Comparison of ENCODE assay signal across 17 mouse cellular contexts in genomic region chr9:56462606-56463005, GRCm38 (mm10). TPM values are rescaled to one million over a fixed set of nuclear protein-coding genes. Genes with fewer than 3 reads are reported as not detected.
A peak's percentile ranks its signal among the peaks of the same experiment; 100 is the strongest.
DNase-seq lines count a peak whose midpoint lies in the region; ATAC-seq and TF ChIP-seq lines count a peak whose summit lies in the region.
"Had no signal": no experiment of that assay in that cellular context is flagged by ENCODE, and none has a peak within 500 bp of the region (broad histone marks: within the 10 kb centered on the region; RNA-seq: fewer than 3 reads in every experiment).

No protein-coding gene starts in this region.

- peak; percentile 38 for DNase-seq in cerebellum, adult 11-12 months
- no peak for DNase-seq in cerebellum, postnatal 4 days (ENCODE audit: low spot score in 2 of 2)
- no peak for DNase-seq in lung, adult 2 months
- no peak for DNase-seq in B cell, adult 2 months
- DNase-seq: layer of hippocampus, adult 9-11 months; right cerebral cortex, postnatal 4 days; thymus, postnatal 36 days had no signal

- no peak for ATAC-seq in intestine, embryonic 16.5 days
- no peak for ATAC-seq in intestine, embryonic 15.5 days
- ATAC-seq in lung, embryonic 16.5 days (ENCODE audit: low read depth): no peak
- ATAC-seq: hindbrain, postnatal 0 days had no signal

- H3K36me3 ChIP-seq in intestine, embryonic 16.5 days (ENCODE audit: control insufficient read depth, insufficient read depth, low read length): no peaks in the 10 kb centered on the region
- no peaks in the 10 kb centered on the region for H3K36me3 ChIP-seq in intestine, embryonic 15.5 days
- H3K36me3 ChIP-seq in lung, embryonic 16.5 days (ENCODE audit: control insufficient read depth, insufficient read depth, low read length): no peaks in the 10 kb centered on the region

- H3K4me3 ChIP-seq in intestine, embryonic 16.5 days (ENCODE audit: low read length): no peak overlapping the region
- no peak overlapping the region for H3K4me3 ChIP-seq in intestine, embryonic 15.5 days (replicated peaks)
- no peak overlapping the region for H3K4me3 ChIP-seq in lung, embryonic 16.5 days (ENCODE audit: low read length)
- H3K4me3 ChIP-seq in lung, adult 2 months (replicated peaks; ENCODE audit: extremely low read depth, low read depth, low read length): no peak overlapping the region
- no peak overlapping the region for H3K4me3 ChIP-seq in embryonic fibroblast, embryonic 13.5 days (ENCODE audit: insufficient read depth, low read length)
- H3K4me3 ChIP-seq: forebrain, embryonic 10.5 days; heart, embryonic 12.5 days; liver, embryonic 15.5 days; stomach, embryonic 15.5 days had no signal

- TF ChIP-seq POLR2A in lung, adult 2 months (IDR thresholded peaks at IDR 0.05; ENCODE audit: borderline replicate concordance, extremely low read depth, low read depth, low read length): no peak
- no peak for TF ChIP-seq POLR2A in embryonic fibroblast, embryonic 13.5 days (IDR thresholded peaks at IDR 0.05; ENCODE audit: low read depth, low read length)

- 88% methylated on average over 1 of the region's 1 CpGs for WGBS in intestine, embryonic 16.5 days
- WGBS in intestine, embryonic 15.5 days: 86% methylated on average over 1 of the region's 1 CpGs
- WGBS in lung, embryonic 16.5 days: 61% methylated on average over 1 of the region's 1 CpGs
- 58% methylated on average over 1 of the region's 1 CpGs for WGBS in lung, adult 2 months

- H3K4me2 ChIP-seq in intestine, embryonic 16.5 days (ENCODE audit: low read depth, low read length): no peak overlapping the region
- no peak overlapping the region for H3K4me2 ChIP-seq in intestine, embryonic 15.5 days (replicated peaks)
- H3K4me2 ChIP-seq in lung, embryonic 16.5 days (ENCODE audit: low read depth, low read length): no peak overlapping the region
- H3K4me2 ChIP-seq: heart, embryonic 12.5 days; liver, embryonic 15.5 days; midbrain, embryonic 11.5 days; stomach, embryonic 15.5 days had no signal

- 0 out of 2 replicates have a peak overlapping the region, but pooled peaks have one; percentile 36 for H3K27ac ChIP-seq in intestine, embryonic 16.5 days (ENCODE audit: low read length)
- H3K27ac ChIP-seq in intestine, embryonic 15.5 days: no peak overlapping the region
- peak overlapping the region; percentile 89 for H3K27ac ChIP-seq in lung, embryonic 16.5 days (ENCODE audit: low read length)
- peak overlapping the region; percentile 98 for H3K27ac ChIP-seq in embryonic fibroblast, embryonic 13.5 days (ENCODE audit: insufficient read depth, low read length)
- H3K27ac ChIP-seq: forebrain, embryonic 10.5 days; hindbrain, postnatal 0 days; liver, embryonic 15.5 days had no signal

- peaks cover 9% of the 10 kb centered on the region for H3K4me1 ChIP-seq in intestine, embryonic 16.5 days (ENCODE audit: control insufficient read depth, insufficient read depth, low read length)
- H3K4me1 ChIP-seq in intestine, embryonic 15.5 days (replicated peaks): peaks cover 11% of the 10 kb centered on the region
- peaks cover 41% of the 10 kb centered on the region for H3K4me1 ChIP-seq in lung, embryonic 16.5 days (replicated peaks; ENCODE audit: control insufficient read depth, insufficient read depth, low read length)
- peaks cover 32% of the 10 kb centered on the region for H3K4me1 ChIP-seq in lung, adult 2 months (ENCODE audit: control insufficient read depth, insufficient read depth, low read length)
- peaks cover 22% of the 10 kb centered on the region for H3K4me1 ChIP-seq in embryonic fibroblast, embryonic 13.5 days (ENCODE audit: control insufficient read depth, insufficient read depth, low read length)

- H3K27me3 ChIP-seq in intestine, embryonic 16.5 days (replicated peaks; ENCODE audit: control insufficient read depth, insufficient read depth, low read length): no peaks in the 10 kb centered on the region
- no peaks in the 10 kb centered on the region for H3K27me3 ChIP-seq in intestine, embryonic 15.5 days (replicated peaks)
- H3K27me3 ChIP-seq in lung, embryonic 16.5 days (ENCODE audit: control insufficient read depth, insufficient read depth, low read depth, low read length): no peaks in the 10 kb centered on the region
- H3K27me3 ChIP-seq: heart, embryonic 12.5 days; liver, embryonic 15.5 days; stomach, embryonic 15.5 days had no signal

- H3K9me3 ChIP-seq in intestine, embryonic 16.5 days (ENCODE audit: control insufficient read depth, low read length): no peaks in the 10 kb centered on the region
- no peaks in the 10 kb centered on the region for H3K9me3 ChIP-seq in intestine, embryonic 15.5 days
- H3K9me3 ChIP-seq in lung, embryonic 16.5 days (ENCODE audit: control insufficient read depth, low read length): no peaks in the 10 kb centered on the region
- H3K9me3 ChIP-seq: forebrain, embryonic 10.5 days; heart, embryonic 12.5 days; liver, embryonic 15.5 days; stomach, embryonic 15.5 days had no signal

- no peak overlapping the region for H3K9ac ChIP-seq in intestine, embryonic 16.5 days (ENCODE audit: low read depth, low read length)
- H3K9ac ChIP-seq in intestine, embryonic 15.5 days: no peak overlapping the region
- no peak overlapping the region for H3K9ac ChIP-seq in lung, embryonic 16.5 days (ENCODE audit: low read length)
- H3K9ac ChIP-seq: heart, embryonic 12.5 days; liver, embryonic 15.5 days; stomach, embryonic 15.5 days had no signal

- no peak for TF ChIP-seq CTCF in lung, adult 2 months (IDR thresholded peaks at IDR 0.05; ENCODE audit: insufficient read depth, low read length)
- TF ChIP-seq CTCF in embryonic fibroblast, embryonic 13.5 days (IDR thresholded peaks at IDR 0.05; ENCODE audit: borderline replicate concordance, insufficient read depth, low read length): no peak

RNA-seq across cellular contexts. Expression of gene Hmg20a, which starts 44.2 kb away (rescaled TPM):
- 38.1 and 38.4 TPM in 2 replicates for polyA plus RNA-seq in intestine, embryonic 16.5 days (2015; fragmentation: Nextera tagmentation; extraction: Ambion mirVana)
- polyA plus RNA-seq in intestine, embryonic 15.5 days (2015; fragmentation: Nextera tagmentation; extraction: Ambion mirVana): 42.7 and 43.0 TPM in 2 replicates
- 57.9 and 60.6 TPM in 2 replicates for polyA plus RNA-seq in lung, embryonic 16.5 days (2015; fragmentation: Nextera tagmentation; extraction: Ambion mirVana)
- 20.7 and 29.4 TPM in 2 replicates for polyA plus RNA-seq in lung, adult 2 months (2012; rRNA removed)
- 33.1 and 38.6 TPM in 2 replicates for polyA plus RNA-seq in embryonic fibroblast, embryonic 13.5 days (2011; ENCODE audit: insufficient read length, low read depth, missing spikeins)

RNA-seq across cellular contexts. Expression of gene Peak1, which starts 44.7 kb away (rescaled TPM):
- polyA plus RNA-seq in intestine, embryonic 16.5 days (2015; fragmentation: Nextera tagmentation; extraction: Ambion mirVana): 7.8 and 9.4 TPM in 2 replicates
- 10.1 and 12.6 TPM in 2 replicates for polyA plus RNA-seq in intestine, embryonic 15.5 days (2015; fragmentation: Nextera tagmentation; extraction: Ambion mirVana)
- polyA plus RNA-seq in lung, embryonic 16.5 days (2015; fragmentation: Nextera tagmentation; extraction: Ambion mirVana): 26.4 and 27.1 TPM in 2 replicates
- 16.3 and 22.4 TPM in 2 replicates for polyA plus RNA-seq in lung, adult 2 months (2012; rRNA removed)
- polyA plus RNA-seq in embryonic fibroblast, embryonic 13.5 days (2011; ENCODE audit: insufficient read length, low read depth, missing spikeins): 83.7 and 133 TPM in 2 replicates
